Mouse (Mus musculus): ENCODE results near the gene Pradc1.

Pradc1 gene

DNA sequence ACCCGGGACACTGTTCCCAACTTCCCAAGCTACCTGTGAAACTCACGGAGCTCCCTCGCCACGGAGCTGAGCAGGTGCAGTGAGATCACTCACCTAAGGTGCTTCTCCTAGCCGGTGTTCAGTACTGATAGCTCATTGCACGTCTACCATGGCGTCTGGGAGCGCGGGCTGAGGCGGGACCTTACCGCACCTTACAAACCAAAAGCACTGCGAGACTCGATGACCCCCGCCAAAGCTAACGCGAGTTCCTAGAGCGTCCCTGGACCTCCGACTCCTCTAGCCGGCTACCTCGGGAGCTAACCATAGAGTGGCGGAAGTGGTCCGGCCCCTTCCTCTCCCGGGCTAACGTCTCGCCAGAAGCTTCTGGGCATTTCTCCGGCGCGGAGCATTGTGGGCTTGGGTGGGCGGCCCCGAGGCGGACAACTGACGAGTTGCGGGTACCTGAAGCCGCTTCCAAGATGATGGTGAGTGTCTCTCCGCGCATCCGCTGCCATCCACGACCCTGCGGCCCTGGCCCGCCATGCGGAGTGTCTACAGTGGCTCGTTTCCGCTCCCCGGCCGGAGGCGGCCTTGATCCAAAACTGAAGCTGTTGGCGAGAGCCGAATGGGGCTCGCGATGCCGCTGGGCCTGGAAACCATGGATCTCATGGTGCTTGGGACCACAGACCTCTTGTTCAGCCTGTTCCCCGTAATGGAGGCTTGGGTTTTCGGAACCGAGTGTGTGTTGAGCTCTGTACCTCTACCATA, at the start of gene Pradc1:
Pradc1 (minus strand) TSS at position 307 of the 747 bp plus-strand sequence.
- DNase-seq (ENCODE audit: low read depth, low spot score) = peak; percentile 99

DNA sequence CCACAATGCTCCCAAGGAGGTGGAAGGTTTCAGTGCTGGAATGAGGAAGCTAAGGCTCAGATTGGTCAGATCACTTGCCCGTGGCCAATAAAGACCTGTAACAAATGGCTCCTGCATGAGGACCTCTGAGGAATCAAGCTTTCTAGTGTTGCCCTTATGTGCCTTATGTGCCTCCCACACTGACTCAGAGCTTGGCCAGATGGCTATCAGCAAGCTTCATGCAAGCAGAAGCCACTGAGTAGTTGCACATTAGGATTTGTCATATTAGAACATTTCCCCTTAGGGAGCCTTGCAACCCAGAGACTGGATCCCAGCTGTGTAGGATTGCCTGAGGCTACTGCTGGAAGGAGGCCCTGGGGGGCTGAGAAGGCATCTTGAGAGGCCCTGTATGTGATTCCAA, 48.6 kb upstream of the Pradc1 start:
- no peak for DNase-seq (ENCODE audit: low read depth, low spot score)

DNA sequence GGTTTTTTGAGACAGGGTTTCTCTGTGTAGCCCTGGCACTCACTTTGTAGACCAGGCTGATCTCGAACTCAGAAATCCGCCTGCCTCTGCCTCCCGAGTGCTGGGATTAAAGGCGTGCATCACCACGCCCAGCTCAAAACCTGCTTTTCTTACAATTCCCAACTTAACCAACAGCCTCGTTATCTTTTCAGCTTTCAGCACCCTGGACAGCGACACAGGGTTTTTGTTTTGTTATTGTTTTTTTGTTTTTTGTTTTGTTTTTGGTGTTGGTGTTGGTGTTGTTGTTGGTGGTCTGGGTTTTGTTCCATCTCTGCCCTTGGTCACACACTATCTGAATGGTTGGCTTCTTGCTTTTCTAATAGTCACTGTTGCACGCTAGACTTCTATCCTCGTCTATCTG, 46.4 kb upstream of the Pradc1 start:
- no peak for DNase-seq (ENCODE audit: low read depth, low spot score)

DNA sequence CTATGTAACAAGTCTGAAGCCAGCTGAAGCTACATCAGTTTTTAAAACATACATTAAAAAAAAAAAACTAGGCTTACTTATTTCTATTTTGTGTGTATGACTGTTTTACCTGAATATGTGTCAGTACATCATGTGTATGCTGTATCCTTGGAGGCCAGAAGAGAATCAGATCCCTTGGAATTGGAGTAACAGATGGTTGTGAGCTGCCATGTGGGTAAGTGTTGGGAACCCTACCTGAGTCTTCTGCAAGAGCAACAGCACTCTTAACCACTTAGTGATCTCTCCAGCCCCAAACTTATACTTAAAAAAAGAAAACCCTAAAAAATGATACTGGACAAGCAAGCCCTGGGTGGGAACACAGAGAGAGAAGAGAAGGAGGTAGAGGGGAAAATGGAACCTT, 45.2 kb upstream of the Pradc1 start:
- no peak for DNase-seq (ENCODE audit: low read depth, low spot score)

DNA sequence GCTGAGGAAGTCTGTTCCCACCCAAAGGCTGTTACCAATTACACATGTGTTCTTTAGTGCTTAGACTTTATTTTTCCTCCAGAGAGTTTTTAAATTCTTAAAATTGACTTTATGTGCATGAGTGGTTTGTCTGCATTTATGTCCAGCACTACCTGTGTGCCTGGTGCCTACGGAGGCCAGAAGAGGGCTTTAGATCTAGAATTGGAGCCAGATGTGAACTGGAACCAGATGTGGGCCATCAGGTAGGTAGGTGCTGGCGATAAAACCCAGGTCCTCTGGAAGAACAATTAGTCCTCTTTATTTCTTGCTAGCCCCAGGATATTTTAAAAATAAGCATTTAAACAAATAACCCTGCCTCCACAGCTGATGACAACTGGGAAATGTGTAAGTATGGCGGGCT, 39.8 kb upstream of the Pradc1 start:
- DNase-seq (ENCODE audit: low read depth, low spot score) = no peak

DNA sequence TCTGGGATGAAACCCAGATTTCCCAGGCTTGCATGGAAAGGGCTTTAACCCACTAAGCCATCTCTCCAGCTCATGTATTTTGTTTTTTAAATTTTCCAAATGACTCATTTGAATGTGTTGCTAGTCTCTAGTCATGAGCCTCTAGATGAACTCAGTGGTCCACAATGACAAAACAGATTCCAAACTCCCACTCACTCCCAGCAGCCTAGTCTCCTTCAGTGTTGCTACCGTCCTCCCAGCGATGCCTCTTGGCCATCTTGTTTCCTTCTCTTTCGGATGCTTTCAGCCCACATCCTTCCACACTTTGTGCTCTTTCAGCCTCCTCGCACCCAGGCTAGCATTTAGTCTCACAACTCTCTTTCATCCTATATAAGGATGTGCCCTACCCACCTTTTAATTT, 38.5 kb upstream of the Pradc1 start:
- DNase-seq (ENCODE audit: low read depth, low spot score) = no peak

DNA sequence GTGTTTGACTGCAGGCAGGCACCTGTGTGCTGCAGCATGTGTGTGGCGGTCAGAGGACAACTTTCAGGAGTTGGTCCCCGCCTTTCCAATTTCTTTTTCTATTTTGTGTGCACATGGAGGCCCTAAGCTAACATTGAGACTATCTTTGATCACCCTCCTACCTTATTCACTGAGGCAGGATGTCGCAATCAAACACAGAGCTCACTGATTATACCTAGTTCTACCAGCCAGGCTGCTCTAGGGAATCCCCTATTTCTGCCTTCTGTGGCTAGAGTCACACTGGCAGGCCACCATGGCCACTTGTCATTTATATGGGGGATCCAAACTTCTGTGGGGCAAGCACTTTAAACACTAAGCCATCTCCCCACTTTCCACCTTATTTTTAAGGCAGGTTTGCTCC, 37.9 kb upstream of the Pradc1 start:
- no peak for DNase-seq (ENCODE audit: low read depth, low spot score)

DNA sequence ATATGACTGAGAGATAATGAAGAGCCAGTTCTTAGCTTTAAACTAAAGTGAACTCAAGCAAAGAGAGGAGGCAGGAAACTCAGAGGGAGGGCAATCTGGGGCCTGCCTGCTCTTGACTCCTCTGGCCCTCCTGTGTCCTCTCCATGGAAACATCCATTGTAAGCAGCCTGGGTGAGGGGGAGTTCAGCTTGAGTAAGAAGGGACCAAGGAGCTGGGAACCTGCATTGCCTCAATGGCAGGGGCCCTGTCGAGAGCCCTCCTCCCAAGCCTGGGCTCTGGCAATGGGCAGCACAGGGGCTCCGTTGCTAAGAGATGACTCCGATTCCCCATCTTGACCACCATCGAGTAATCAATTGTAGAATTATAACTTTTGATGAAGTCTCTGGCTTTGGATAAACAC, 36.7 kb upstream of the Pradc1 start:
- no peak for DNase-seq (ENCODE audit: low read depth, low spot score)

DNA sequence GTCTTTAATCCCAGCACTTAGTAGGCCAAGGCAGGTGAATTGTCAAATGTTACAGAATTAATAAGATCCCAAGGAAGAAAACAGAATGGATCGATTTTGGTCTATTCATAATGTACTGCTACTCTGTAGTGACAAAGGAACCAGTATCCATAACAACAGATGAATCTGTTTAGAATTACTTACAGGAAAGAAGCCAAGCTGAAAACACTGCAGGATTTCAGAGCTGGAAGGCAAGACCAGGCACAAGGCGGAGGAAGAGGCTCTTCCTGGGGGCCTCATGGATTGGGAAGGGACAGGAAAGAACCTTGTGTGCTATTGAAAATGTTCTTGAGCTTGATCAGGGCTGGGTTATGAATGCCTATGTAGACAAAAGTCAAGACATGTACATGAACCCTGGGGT, 34.0 kb upstream of the Pradc1 start:
- DNase-seq (ENCODE audit: low read depth, low spot score) = no peak

DNA sequence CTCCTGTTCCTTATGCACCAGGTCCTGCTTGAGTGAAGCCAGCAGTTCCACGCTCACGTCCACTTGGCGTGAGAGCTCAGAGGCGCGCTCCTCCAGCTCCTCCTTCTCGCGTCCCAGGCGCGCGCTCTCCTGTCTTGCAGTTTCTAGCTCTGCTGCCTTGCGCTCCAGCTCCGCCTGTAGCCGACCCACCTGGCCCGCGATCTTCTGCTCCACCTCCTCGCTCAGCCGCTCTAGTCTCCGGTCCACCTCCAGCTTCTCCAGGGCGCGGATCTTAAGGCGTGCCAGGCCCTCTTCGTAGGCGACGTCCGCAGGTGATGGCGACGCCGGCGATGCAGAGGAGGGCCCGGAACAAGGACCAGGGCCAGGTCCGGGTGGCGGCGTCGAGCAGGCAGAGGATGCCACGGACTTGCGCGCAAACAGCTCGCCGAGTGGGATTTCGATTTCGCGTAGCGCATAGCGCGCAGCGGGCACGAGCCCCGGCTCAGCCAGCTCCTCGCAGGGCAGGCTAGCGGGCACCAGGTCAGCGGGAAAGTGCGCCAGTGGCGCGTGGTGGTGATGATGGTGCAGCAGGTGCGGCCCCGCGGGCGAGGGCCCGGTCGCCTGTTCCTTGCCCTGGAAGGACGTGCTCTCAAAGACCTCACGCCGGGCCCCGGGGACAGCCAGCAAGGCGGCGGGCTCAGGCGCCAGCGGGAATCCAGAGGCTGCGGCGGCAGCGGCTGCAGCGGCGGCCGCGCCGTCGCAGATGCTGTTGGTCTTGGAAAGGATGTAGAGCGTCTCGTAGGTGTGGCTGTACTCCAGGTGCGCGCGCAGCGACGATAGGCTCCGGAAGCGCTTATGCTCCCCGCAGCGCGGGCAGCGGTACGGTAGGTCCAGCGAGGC, 32.3 kb upstream of the Pradc1 start:
- no peak for DNase-seq (ENCODE audit: low read depth, low spot score)

DNA sequence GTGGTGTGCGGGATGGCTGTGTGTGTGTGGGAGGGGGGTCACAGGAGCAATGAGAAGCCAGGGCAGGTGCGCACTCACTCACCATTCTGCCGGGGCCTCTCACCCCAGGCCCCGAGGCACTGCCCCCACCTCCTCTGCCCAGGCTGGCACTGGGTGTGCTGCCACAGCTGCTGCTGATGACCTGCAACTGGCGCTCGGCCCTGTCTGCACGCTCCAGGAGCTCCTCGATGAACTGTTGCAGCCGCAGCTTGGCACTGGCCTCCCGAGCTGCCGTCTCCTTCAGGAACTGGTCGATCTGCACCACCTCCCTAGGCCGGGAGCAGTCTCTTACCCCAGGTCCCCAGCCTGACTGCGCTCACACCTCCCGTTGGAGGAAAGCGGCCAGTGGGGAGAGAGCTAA, 28.9 kb upstream of the Pradc1 start:
- no peak for DNase-seq (ENCODE audit: low read depth, low spot score)

DNA sequence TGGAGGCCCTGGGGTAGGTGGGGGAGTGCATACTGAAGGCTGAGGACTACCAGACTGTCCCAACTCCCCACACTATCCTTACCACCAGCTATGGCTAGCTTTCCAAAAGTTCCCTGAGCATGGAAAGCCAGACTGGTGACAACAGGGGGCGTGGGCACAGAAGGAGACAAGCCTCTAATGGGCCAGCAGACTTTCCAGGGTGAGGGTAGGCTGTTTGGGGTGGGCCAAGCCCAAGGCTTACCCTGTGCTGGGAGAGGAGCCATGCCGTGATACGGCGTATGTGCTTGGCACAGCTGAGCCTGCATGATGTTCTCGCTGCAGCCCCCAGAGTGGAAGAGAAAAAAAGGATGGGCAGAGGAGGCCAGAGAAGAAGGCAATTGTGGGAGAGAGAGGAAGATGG, 28.2 kb upstream of the Pradc1 start:
- no peak for DNase-seq (ENCODE audit: low read depth, low spot score)

DNA sequence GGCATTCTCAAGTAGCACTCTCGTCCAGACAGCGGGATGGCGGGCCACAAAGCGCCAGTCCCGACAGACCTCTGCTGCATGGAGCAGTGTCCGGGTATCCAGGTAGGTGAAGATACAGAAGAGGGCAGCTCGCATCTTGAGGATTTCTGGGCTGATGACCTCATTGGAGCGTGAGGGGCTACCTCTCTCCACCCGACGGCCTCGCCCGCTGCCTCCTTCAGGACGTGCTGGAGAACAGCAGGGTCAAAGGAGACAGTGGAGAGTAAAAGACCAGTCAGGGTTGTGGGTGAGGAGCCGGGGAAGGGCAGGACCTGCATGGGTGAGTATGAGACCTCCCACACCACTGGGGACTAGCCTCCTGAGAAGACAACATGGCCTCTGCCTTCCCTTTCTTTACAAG, 26.6 kb upstream of the Pradc1 start:
- DNase-seq (ENCODE audit: low read depth, low spot score) = no peak

DNA sequence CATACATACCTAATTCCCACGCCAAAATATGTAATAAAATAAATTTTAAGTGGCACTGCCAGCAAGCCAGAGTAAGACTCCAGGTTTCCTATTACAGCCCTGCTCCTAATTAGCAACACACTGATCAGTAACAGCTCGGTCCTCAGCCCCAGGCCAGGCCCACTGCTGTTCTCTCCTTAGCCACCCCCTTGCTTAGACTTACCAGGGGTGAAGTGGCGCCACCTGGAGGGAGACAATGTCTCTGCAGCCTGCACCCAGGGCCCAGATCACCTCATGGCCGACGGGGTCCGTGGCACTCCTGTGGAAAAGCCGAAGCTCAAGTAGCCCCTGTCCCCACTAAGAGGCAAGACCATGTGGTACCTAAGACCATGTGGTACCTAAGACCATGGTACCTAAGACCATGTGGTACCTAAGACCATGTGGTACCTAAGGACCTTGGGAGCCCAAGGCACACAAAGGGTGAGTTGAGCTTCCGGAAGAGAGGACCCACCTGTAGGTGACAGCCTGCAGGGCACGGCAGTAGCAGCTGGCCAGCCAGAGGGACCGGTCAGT, 25.7 kb upstream of the Pradc1 start:
- DNase-seq (ENCODE audit: low read depth, low spot score) = no peak

DNA sequence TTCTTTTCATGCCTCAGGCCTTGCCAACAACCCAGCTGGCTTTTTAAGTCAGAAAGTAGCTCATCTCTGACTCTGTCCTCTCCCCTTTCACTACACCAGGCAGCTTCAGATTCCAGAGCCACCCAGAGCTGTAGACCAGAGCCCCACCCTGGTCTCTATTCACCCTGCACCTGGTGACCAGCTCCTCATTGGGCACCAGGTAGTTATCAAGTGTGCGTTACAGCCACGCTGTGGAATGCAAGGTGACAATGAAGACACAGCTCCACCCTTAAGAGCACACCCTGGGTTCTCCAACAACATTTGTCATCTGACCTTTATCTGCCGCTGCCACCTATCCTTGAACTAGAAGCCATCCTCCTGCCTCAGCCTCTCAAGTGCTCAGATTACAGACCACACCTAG, 23.8 kb upstream of the Pradc1 start:
- no peak for DNase-seq (ENCODE audit: low read depth, low spot score)

DNA sequence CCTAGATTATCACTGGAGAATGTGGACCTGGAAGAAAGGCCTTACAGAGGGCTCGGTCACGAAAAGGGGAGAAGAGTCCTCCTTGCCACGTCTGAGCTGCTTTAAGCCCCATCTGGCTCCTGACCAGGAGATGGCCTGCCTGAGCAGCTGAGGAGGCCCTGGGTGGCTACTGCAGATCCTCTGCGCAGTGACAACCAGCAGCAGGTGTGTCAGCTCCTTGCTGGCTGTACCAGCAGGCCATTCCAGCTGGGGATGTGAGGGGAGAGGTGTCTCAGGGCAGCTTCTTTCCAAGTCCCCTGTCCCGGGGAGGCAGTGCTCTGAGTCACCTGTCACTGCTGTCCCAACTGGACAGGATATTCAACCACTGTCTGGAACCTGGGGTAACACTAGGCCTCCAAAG, 20.8 kb upstream of the Pradc1 start:
- DNase-seq (ENCODE audit: low read depth, low spot score) = no peak

DNA sequence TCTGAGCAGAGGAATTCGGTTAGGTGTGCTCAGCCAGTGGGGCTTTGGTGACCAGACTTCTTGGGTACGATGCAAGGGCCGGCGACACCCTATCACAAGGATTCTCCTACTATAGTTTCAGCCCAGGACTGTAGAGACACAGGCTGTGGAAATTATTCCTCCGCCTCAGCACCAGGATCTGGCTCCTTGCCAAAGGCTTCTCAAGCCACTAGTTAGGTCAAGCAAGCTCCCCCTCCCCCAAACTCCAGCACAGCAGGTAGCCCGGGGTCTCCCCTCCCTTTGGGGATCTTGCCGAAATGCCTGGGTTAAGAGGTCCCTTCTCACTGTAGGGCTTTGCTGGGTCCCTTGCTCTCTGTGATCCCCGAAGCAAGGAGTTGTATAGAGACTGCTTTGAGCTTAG, 20.2 kb upstream of the Pradc1 start:
- no peak for DNase-seq (ENCODE audit: low read depth, low spot score)

DNA sequence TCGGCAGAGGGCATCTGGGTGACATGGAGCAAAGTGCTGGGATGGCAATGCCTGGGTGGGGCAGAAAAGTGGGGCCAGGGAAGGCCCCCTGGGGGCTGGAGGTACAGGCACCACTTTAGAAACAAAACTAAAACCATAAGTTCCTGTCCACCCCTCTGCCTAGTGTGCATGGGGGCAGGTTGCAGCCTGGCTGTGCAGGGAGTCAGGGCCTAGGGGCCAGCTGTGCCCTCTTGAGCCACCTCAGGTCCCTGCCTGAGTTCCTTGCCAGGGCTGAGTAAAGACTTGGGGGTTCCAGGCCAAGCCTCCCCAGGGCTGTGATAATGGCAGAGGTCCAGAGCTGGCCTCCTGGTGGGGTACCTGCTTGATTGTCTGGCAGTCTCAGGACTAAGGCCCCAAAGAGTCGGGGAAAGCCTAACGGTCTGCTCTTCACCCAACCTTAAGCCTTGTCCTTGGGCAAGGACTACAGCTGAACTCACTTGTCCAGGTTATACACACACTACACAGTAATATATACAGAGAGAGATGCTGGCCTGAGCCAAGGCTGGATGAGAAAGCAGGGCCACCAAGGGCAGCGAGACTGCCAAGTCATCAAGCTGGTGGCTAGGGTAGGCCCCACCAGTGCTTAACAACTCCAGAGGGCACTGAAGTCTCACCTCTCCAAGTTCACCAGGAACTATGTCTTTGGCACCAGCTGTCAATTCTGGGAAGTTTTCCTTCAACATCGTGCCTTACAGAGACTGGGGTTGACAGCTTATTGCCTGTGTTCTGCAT, 18.1 kb upstream of the Pradc1 start:
- DNase-seq (ENCODE audit: low read depth, low spot score) = no peak

DNA sequence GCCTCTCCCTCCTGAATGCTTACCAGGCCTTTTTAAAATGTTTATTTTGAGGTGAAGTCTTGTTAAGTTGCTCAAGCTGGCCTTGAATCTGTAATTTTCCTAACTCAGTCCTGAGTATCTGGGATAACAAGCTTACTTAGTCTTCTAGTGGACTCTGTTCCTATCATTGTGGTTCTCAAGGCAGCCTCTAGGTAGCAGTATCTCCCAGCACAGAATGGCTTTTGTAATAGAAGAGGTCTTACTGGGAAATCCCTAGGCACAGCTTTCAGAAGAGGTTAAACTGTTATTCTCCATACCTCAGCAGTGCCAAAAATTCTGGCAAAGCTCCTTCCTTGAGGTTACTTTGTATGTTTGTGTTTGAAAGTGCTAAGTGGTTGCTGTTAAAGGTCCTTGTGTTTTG, 13.6 kb upstream of the Pradc1 start:
- DNase-seq (ENCODE audit: low read depth, low spot score) = no peak

DNA sequence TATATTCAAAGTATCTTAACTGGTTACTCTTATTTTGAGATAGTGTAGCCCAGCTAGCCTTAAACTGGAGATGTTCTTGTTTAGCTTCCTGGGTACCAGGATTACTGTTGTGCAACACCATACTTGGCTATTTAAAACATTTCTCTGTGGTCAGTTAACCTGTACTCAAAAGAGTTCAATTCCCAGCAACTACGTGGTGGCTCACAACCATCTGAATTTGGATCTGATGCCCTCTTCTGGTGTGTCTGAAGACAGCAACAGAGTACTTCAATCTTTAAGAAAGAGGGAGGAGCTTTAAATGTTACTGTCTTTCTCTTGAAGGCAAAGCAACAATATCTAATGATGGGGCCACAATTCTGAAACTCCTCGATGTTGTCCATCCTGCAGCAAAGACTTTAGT, 7.9 kb upstream of the Pradc1 start:
- DNase-seq (ENCODE audit: low read depth, low spot score) = no peak

DNA sequence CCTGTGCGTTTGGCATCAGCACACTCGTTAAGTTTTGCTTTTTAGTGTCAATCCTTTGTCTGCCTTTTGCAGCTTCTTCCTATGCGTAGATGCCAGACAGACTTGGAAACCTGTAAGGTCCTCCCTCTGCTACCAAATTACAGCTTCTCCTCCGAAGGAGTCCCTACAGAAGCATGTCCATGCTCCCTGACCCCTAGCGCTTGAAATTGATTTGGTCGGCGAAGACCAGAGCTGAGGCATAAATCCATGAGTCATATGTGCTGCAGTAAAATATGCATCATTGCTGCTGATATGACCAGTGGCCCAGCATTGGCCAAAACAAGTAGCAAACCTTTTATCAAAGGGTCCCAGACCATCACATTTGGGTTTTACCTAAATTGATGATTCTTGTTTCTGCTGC, 1.0 kb upstream of the Pradc1 start:
- DNase-seq (ENCODE audit: low read depth, low spot score) = no peak

DNA sequence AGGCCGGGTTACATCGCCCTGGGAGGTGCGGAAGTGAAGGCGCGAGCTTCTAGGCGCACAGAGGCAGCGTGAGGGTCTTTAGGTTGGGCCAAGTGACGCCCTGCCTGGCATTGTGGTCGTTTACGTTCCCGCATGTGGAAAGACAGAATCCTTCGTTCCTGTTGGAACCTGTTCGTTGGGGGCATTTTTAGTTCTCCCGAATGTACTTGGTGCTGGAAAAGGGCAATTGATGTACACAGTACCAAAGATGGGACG, 568 bp upstream of the Pradc1 start:
- DNase-seq (ENCODE audit: low read depth, low spot score) = no peak
